Mouse (Mus musculus): ENCODE measurements around the gene Carns1.
A peak's percentile ranks its signal among the peaks of the same experiment; 100 is the strongest.
"Not testable (repeated sequence)": the region's sequence is repeated elsewhere in the genome, so short reads cannot be mapped to it uniquely, and the experiment has no call there.

Gene Carns1

GRCm38 (mm10) chr19:4150567-4151487, 24.5 kb downstream of the Carns1 start:
- no peak for DNase-seq (ENCODE audit: low spot score)

GRCm38 (mm10) chr19:4149764-4150461, 25.4 kb downstream of the Carns1 start:
- no peak for DNase-seq (ENCODE audit: low spot score)

GRCm38 (mm10) chr19:4149283-4149682, 26.0 kb downstream of the Carns1 start:
- DNase-seq (ENCODE audit: low spot score) = no peak

- DNase-seq (ENCODE audit: low spot score) = no peak
Measured at GRCm38 (mm10) chr19:4148819-4149218, 26.5 kb downstream of the Carns1 start.

- peak; percentile 98 for DNase-seq (ENCODE audit: low spot score)
Measured at GRCm38 (mm10) chr19:4148491-4148806, 26.8 kb downstream of the Carns1 start, which contains the start of gene Coro1b. Gene Coro1b, plus strand, starts transcription at chr19:4148619.

DNA sequence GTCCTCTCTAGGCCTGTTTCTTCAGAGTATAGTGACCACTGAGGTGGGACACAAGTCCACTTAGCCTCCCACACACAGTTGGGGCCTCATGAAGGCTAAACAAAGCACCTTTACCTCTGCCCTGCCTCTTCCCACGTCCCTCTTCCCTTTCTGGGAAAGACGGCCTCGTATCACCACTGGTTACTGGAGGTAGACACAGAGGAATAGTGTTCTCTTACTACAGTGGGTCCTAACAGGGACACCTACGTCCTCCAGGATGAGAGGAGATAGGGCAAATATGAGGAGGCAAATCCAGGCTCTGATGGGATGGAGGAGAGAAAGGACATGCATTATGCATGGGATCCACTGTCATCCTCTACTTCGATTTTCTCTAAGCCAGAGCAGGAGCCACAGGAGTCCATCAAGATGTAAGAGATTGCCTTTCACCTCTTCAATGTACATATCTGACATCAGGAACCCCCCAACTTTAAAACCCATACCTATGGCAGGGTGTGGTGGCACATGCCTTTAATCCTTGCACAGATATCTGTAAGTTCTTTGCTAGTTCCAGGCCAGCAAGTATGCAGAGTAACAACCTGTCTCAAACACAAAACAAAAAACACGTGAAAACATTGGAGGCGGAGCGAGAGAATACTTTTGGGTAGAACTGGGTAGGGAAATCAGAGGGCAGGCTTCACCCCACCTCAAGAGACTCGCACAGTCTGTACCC, 27.3 kb downstream of the Carns1 start:
- no peak for DNase-seq (ENCODE audit: low spot score)

DNA sequence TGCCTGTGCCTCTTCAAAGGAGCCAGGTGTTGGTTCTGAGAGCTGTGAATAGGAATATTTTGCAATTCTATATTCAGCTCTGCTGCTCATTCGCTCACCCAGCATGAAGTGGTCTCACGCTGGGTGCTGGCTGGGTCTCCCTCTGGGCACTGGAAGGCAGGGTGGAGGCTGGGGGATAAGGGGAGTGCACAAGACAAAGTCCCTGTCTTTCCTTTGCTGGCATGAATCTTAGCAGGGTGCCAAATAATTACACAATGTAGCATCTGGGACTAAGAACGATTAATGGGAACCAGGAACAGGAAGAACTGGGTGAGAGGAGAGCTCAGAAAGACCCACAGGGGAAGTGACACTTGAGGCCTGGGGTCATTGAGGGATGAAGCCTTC, 28.3 kb downstream of the Carns1 start:
- DNase-seq (ENCODE audit: low spot score) = no peak

- no peak for DNase-seq (ENCODE audit: low spot score)
Measured at GRCm38 (mm10) chr19:4146366-4147021, 28.8 kb downstream of the Carns1 start.

DNA sequence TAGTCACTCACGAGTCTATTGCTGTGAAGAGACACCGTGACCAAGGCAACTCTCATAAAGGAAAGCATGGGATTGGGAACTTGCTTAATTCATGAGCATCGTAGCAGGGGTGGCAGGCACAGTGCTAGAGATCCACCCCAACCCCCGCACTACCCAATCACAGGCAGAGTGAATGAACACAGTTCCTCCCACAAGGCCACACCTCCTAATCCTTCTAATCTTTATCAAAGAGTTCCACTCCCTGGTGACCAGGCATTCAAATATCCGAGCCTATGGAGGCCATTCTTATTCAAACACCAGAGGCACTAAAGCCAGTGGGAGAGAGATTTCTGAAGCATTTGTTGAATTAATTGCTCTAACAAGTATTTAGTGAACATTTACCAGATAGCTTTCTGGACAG, 29.3 kb downstream of the Carns1 start:
- no peak for DNase-seq (ENCODE audit: low spot score)

DNA sequence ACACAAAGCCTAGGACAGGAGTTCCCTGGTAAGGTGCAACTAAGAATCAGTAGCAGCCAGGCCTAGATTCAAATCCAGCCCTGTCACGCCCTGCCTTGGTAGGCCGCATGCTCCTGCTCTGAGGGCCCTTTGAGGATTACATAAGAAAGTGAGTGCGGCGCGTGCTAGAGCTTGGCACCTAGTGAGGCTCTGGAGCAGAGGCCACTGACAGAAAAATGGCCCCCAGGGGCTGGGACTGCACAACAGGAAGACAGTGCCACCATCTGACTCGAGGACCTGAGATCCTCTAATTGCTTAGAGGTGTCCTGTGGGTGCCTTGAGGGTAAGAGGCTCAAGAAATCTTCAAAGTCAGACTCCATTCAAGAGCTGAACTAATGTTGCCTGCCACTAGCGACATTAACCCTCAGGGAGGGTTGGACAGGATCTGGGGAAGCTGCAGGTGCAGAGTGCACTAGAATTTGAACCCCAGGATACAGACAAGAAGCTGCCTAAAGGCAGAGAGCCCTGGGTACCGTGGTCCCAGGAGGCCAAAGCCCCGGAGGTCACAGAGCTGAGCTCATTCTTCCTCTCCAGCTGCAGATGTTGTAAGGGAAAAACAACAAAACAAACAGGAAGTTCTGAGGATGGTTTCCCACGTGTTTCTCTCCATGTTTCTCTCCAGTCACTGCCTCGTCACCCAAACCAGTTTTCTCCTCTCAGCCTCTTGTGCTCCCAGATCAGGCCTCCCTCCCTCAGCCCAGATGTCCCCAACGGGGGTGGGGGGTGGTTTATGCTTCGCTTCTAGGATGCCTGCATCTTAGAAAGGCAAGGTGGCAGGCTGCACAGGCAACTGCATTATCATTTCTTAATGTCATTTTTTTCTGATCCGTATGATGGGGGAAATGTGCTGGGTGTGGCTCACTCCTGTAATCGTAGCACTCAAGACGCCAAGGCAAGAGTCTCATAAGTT, 30.5 kb downstream of the Carns1 start:
- no peak for DNase-seq (ENCODE audit: low spot score)

- DNase-seq (ENCODE audit: low spot score) = no peak
Measured at GRCm38 (mm10) chr19:4143759-4144268, 31.5 kb downstream of the Carns1 start, which contains the start of gene Cabp4. Gene Cabp4, minus strand, starts transcription at chr19:4144033.

DNA sequence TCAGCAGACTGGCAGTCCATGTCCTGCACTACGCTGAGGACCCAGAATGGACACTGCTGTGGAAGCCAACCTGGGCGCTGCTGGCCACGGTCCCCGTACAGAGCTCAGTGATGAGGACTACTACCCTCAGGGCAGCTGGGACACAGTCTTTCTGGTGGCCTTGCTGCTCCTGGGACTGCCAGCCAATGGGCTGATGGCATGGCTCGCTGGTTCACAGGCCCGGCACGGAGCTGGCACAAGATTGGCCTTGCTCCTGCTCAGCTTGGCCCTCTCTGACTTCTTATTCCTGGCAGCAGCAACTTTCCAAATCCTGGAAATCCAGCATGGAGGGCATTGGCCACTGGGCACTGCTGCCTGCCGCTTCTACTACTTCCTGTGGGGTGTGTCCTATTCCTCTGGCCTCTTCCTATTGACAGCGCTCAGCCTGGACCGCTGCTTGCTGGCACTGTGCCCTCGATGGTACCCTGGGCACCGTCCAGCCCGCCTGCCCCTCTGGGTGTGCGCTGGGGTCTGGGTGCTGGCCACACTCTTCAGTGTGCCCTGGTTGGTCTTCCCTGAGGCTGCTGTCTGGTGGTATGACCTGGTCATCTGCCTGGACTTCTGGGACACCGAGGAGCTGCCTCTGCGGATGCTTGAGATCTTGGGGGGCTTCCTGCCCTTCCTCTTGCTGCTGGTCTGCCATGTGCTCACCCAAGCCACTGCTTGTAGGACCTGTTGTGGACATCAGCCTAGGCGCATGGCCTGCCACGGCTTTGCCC, 32.7 kb downstream of the Carns1 start:
- DNase-seq (ENCODE audit: low spot score) = no peak

GRCm38 (mm10) chr19:4140147-4140546, 35.1 kb downstream of the Carns1 start:
- no peak for DNase-seq (ENCODE audit: low spot score)

GRCm38 (mm10) chr19:4139446-4139845, 35.8 kb downstream of the Carns1 start, which contains the start of gene Gpr152:
Gene Gpr152, plus strand, starts transcription at chr19:4139787.
- no peak for DNase-seq (ENCODE audit: low spot score)

DNA sequence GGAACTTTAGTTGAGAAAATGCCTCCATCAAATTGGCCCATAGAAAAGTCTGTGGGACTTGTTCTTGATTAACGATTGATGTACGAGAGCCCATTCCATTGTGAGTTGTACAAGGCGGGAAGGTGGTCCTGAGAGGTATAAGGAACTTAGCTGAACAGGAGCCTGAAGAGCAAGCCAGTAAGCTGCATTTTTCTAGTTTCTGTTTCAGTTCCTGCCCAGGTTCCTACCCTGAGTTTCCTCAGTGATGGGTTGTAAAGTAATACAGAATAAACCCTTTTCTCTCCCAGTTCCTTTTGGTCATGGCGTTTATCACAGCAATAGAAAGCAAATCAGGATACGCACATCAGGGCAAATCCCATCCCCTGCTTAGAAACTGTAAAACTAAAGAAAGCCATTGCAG, 37.4 kb downstream of the Carns1 start:
- DNase-seq (ENCODE audit: low spot score) = no peak

DNA sequence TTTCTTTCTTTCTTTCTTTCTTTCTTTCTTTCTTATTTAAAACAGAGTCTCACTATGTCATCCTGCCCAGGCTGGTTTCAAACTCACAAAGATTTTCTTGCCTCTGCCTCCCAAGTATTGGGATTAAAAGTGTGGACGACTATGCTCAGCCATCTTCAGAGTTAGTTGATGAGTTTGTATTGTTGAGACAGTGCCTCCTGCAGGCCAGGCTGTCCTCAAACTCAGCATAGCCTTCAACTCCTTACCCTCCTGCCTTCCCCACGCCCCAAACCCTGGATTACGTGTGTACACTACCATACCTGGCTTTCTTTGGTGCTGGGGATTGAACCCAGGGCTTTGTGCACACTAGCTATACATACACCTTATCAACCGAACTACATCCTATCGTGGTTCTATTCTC, 38.8 kb downstream of the Carns1 start:
- no peak for DNase-seq (ENCODE audit: low spot score)

DNA sequence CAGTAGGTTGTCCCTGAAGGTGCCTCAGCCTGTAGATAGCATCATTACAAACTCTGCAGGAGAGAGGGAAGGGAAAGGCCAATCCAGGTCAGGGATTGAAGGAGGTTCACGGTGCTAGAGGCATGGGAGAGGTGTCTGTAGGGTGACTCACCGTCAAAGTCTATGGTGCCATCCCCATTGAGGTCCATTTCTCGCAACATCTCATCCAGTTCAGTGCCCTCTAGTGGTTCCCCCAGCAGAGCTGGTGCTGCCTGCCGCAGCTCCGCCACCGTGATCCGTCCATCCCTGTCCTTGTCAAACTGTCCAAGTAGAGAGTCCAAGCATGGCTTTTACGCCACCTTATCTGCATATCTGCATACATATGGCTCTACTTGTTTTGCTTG, 39.3 kb downstream of the Carns1 start:
- not testable (repeated sequence) for DNase-seq (ENCODE audit: low spot score)

DNA sequence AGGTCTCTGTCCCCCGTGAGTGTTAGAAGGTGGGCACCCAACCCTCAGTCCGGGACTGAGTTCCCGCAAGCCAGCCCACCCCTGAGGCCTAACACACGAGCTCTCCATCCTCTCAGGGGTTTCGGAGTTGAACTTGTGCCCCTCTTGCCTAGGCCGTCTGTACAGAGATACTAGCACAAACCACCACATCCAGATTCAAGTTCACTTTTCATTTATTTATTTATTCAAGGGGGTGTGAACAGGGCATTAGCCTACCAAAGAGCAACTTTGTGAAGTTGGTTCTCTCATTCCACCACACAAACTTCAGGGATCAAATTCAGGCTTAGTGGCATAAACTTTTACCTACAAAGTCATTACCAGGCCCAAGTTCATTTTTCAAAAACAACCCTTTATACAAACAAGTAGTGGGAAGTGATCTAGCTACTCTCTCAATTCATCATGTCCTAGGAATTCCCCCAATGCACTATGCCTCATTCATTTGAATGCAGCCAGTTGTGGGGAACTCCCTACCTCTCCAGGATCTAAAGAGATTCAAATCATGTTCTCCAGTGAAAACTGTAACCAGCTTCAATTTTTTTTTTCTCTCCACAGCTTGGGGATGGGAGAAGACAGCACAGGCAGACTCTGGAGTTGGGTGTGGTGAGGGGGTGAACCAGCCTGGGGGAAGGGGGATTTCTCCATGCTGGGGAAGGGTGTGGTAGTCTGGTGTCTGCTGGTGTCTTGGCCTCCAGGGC, 39.9 kb downstream of the Carns1 start:
- not testable (repeated sequence) for DNase-seq (ENCODE audit: low spot score)

GRCm38 (mm10) chr19:4134354-4134753, 40.9 kb downstream of the Carns1 start:
- DNase-seq (ENCODE audit: low spot score) = no peak
